Comparison of ENCODE assay signal across 10 mouse cellular contexts in the genomic region with DNA sequence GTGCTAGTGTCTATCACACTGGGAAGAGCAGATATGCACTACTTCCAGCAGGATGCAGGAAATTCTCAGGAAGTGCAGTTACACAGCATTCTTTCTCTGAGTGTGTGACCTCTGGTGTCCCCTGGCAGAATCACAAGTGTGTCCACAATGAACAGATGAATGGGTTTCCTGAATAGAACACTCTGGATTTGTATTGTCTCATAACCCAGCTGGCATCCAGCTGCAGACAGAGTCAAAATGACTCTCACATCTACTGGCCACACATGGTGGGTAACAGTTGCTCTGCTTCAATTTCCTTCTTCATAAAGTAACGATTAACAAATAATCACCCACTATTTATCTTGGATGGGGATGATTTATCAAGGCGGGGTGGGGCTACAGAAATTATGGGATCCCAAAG. TPM values are rescaled to one million over a fixed set of nuclear protein-coding genes. Genes with fewer than 3 reads are reported as not detected.
DNase-seq lines count a peak whose midpoint lies in the region; ATAC-seq and TF ChIP-seq lines count a peak whose summit lies in the region.
"Had no signal": no experiment of that assay in that cellular context is flagged by ENCODE, and none has a peak within 500 bp of the region (broad histone marks: within the 10 kb centered on the region; RNA-seq: fewer than 3 reads in every experiment).

No protein-coding gene starts in this region.

- H3K27me3 ChIP-seq in kidney, embryonic 16.5 days (ENCODE audit: insufficient read depth, low read length): no peaks in the 10 kb centered on the region
- H3K27me3 ChIP-seq in forebrain, embryonic 14.5 days (replicated peaks; ENCODE audit: control insufficient read depth, insufficient read depth, low read length): no peaks in the 10 kb centered on the region
- H3K27me3 ChIP-seq in intestine, postnatal 0 days (replicated peaks; ENCODE audit: control insufficient read depth, insufficient read depth, low read length): no peaks in the 10 kb centered on the region
- H3K27me3 ChIP-seq in midbrain, embryonic 13.5 days: no peaks in the 10 kb centered on the region
- H3K27me3 ChIP-seq: heart, embryonic 15.5 days; liver, embryonic 15.5 days had no signal

- H3K36me3 ChIP-seq in kidney, embryonic 16.5 days (ENCODE audit: insufficient read depth, low read length): no peaks in the 10 kb centered on the region
- no peaks in the 10 kb centered on the region for H3K36me3 ChIP-seq in forebrain, embryonic 14.5 days (ENCODE audit: control insufficient read depth, insufficient read depth, low read length)
- H3K36me3 ChIP-seq in intestine, postnatal 0 days (ENCODE audit: control insufficient read depth, insufficient read depth): no peaks in the 10 kb centered on the region
- no peaks in the 10 kb centered on the region for H3K36me3 ChIP-seq in midbrain, embryonic 13.5 days
- H3K36me3 ChIP-seq: heart, embryonic 15.5 days; liver, embryonic 15.5 days had no signal

- ATAC-seq in kidney, embryonic 16.5 days (ENCODE audit: low FRiP score, low TSS enrichment): peak; percentile 81
- peak; percentile 46 for ATAC-seq in forebrain, embryonic 14.5 days
- no peak for ATAC-seq in intestine, postnatal 0 days
- peak; percentile 34 for ATAC-seq in midbrain, embryonic 13.5 days

- 57% methylated on average over 2 of the region's 2 CpGs for WGBS in kidney, embryonic 16.5 days
- WGBS in forebrain, embryonic 14.5 days: 65% methylated on average over 2 of the region's 2 CpGs
- 47% methylated on average over 2 of the region's 2 CpGs for WGBS in intestine, postnatal 0 days
- WGBS in midbrain, embryonic 13.5 days: 67% methylated on average over 2 of the region's 2 CpGs

- H3K9me3 ChIP-seq in kidney, embryonic 16.5 days (ENCODE audit: low read length): no peaks in the 10 kb centered on the region
- no peaks in the 10 kb centered on the region for H3K9me3 ChIP-seq in forebrain, embryonic 14.5 days (replicated peaks; ENCODE audit: control insufficient read depth, low read length)
- H3K9me3 ChIP-seq in intestine, postnatal 0 days (ENCODE audit: control insufficient read depth): no peaks in the 10 kb centered on the region
- H3K9me3 ChIP-seq in midbrain, embryonic 13.5 days: no peaks in the 10 kb centered on the region
- H3K9me3 ChIP-seq: heart, embryonic 15.5 days; liver, embryonic 15.5 days had no signal

- H3K4me1 ChIP-seq in kidney, embryonic 16.5 days (ENCODE audit: insufficient read depth, low read length): peaks cover 13% of the 10 kb centered on the region
- peaks cover 16% of the 10 kb centered on the region for H3K4me1 ChIP-seq in forebrain, embryonic 14.5 days (ENCODE audit: control insufficient read depth, insufficient read depth, low read length)
- H3K4me1 ChIP-seq in intestine, postnatal 0 days (replicated peaks; ENCODE audit: control insufficient read depth, insufficient read depth, low read length): no peaks in the 10 kb centered on the region
- peaks cover 18% of the 10 kb centered on the region for H3K4me1 ChIP-seq in midbrain, embryonic 13.5 days (replicated peaks)
- H3K4me1 ChIP-seq: heart, embryonic 15.5 days; liver, embryonic 15.5 days had no signal

- TF ChIP-seq CTCF in intestine, postnatal 0 days (IDR thresholded peaks at IDR 0.05; ENCODE audit: low read depth): 0 out of 2 replicates have a peak, but pooled peaks have one; percentile 9

- no peak overlapping the region for H3K27ac ChIP-seq in kidney, embryonic 16.5 days (ENCODE audit: low read length)
- peak overlapping the region; percentile 76 for H3K27ac ChIP-seq in forebrain, embryonic 14.5 days (ENCODE audit: low read depth, low read length)
- no peak overlapping the region for H3K27ac ChIP-seq in intestine, postnatal 0 days (ENCODE audit: low read depth, low read length)
- H3K27ac ChIP-seq in midbrain, embryonic 13.5 days: peak overlapping the region; percentile 25
- H3K27ac ChIP-seq: heart, embryonic 15.5 days; liver, embryonic 15.5 days had no signal

- no peak overlapping the region for H3K9ac ChIP-seq in kidney, embryonic 16.5 days (replicated peaks; ENCODE audit: low read length)
- no peak overlapping the region for H3K9ac ChIP-seq in forebrain, embryonic 14.5 days (ENCODE audit: low read length)
- no peak overlapping the region for H3K9ac ChIP-seq in intestine, postnatal 0 days (ENCODE audit: low read depth, low read length)
- H3K9ac ChIP-seq in midbrain, embryonic 13.5 days (replicated peaks): no peak overlapping the region
- H3K9ac ChIP-seq: heart, embryonic 15.5 days; liver, embryonic 15.5 days had no signal

- no peak overlapping the region for H3K4me3 ChIP-seq in kidney, embryonic 16.5 days (ENCODE audit: low read length)
- H3K4me3 ChIP-seq in forebrain, embryonic 14.5 days (ENCODE audit: low read depth, low read length): no peak overlapping the region
- no peak overlapping the region for H3K4me3 ChIP-seq in intestine, postnatal 0 days (ENCODE audit: low read depth, low read length)
- no peak overlapping the region for H3K4me3 ChIP-seq in midbrain, embryonic 13.5 days (replicated peaks)
- H3K4me3 ChIP-seq: heart, embryonic 15.5 days; liver, embryonic 15.5 days had no signal

- DNase-seq in kidney, adult 11 months: no peak
- peak; percentile 35 for DNase-seq in forebrain, embryonic 14.5 days (ENCODE audit: low spot score)
- DNase-seq in right cerebral cortex, postnatal 4 days: no peak
- DNase-seq in cerebellum, postnatal 10 days: no peak
- no peak for DNase-seq in adrenal gland, adult (ENCODE audit: inconsistent age in 2 of 2, low spot score in 1 of 2)

- no peak overlapping the region for H3K4me2 ChIP-seq in kidney, embryonic 16.5 days (replicated peaks; ENCODE audit: low read depth, low read length)
- H3K4me2 ChIP-seq in forebrain, embryonic 14.5 days (ENCODE audit: low read length): no peak overlapping the region
- no peak overlapping the region for H3K4me2 ChIP-seq in intestine, postnatal 0 days (replicated peaks; ENCODE audit: low read depth)
- no peak overlapping the region for H3K4me2 ChIP-seq in midbrain, embryonic 13.5 days (replicated peaks)
- H3K4me2 ChIP-seq: heart, embryonic 15.5 days; liver, embryonic 15.5 days had no signal

RNA-seq across cellular contexts. Expression of gene D430041D05Rik, which starts 43.5 kb away (rescaled TPM):
- polyA plus RNA-seq in kidney, embryonic 16.5 days (2015; fragmentation: Nextera tagmentation; extraction: Ambion mirVana): 0.42 and 0.55 TPM in 2 replicates
- polyA plus RNA-seq in forebrain, embryonic 14.5 days (2014; fragmentation: Nextera tagmentation; extraction: Ambion mirVana): 7.9 and 11.6 TPM in 2 replicates
- 0.05 and 0.07 TPM in 2 replicates for polyA plus RNA-seq in intestine, postnatal 0 days (2015; fragmentation: Nextera tagmentation; extraction: Ambion mirVana)
- polyA plus RNA-seq in midbrain, embryonic 13.5 days (2015; fragmentation: Nextera tagmentation; extraction: Ambion mirVana): 5.5 and 6.4 TPM in 2 replicates
- polyA plus RNA-seq: liver, embryonic 15.5 days had no signal

Comparison
In these comparisons a context has a peak if more than half of its experiments do, and no peak if none do; other contexts are left out.
1. H3K27ac ChIP-seq: peak in forebrain, embryonic 14.5 days (single experiment) and midbrain, embryonic 13.5 days (single experiment); none in kidney, embryonic 16.5 days (single experiment) and intestine, postnatal 0 days (single experiment).